Mouse (Mus musculus) testis, adult 2 months (tissue): ENCODE data around the gene Ceacam19. TPM values are rescaled to one million over a fixed set of nuclear protein-coding genes. Genes with fewer than 3 reads are reported as not detected.

Experiments
- H3K27ac ChIP-seq: fragments of 200-500 bp; 2 replicates; pipeline ENCODE4 v1.5.1; 2012; ENCODE audit warnings: low read depth, low read length; ENCODE audit not compliant: control insufficient read depth, insufficient read depth
- H3K27me3 ChIP-seq: fragments of 200-500 bp; 2 replicates; pipeline ENCODE4 v1.6.1; 2012; ENCODE audit warnings: mild to moderate bottlenecking, low read length, moderate library complexity; ENCODE audit not compliant: control insufficient read depth, insufficient read depth
- H3K36me3 ChIP-seq: fragments of 200-500 bp; 2 replicates; pipeline ENCODE4 v1.6.1; 2012; ENCODE audit warnings: mild to moderate bottlenecking, low read length; ENCODE audit not compliant: control insufficient read depth, insufficient read depth
- H3K4me1 ChIP-seq: fragments of 200-500 bp; 2 replicates; pipeline ENCODE4 v1.6.1; 2012; ENCODE audit warnings: low read length; ENCODE audit not compliant: control insufficient read depth, insufficient read depth
- H3K4me3 ChIP-seq: fragments of 200-500 bp; 2 replicates; pipeline ENCODE4 v1.5.1; 2012; ENCODE audit warnings: low read depth, mild to moderate bottlenecking, low read length, moderate library complexity, mixed read lengths; ENCODE audit not compliant: control insufficient read depth
- CTCF ChIP-seq: fragments of 200-500 bp; IDR thresholded peaks from 2 replicates; pipeline ENCODE4 v1.5.1; 2012; ENCODE audit warnings: low read depth, mild to moderate bottlenecking, inconsistent platforms, low read length, moderate library complexity; ENCODE audit not compliant: control insufficient read depth, insufficient read depth, insufficient replicate concordance
- POLR2A ChIP-seq: fragments of 200-500 bp; IDR thresholded peaks from 2 replicates; pipeline ENCODE4 v1.6.1; 2012; ENCODE audit warnings: low read depth, mild to moderate bottlenecking, inconsistent platforms, low read length, moderate library complexity; ENCODE audit not compliant: control insufficient read depth
- polyA plus RNA-seq: library from polyadenylated mRNA; depleted of rRNA; stranded (reverse); fragments of >200 nt; gene quantifications from 2 replicates; pipeline ENCODE4 v1.2.3, GENCODE M21; 2012; rRNA removed

Gene Ceacam19
- polyA plus RNA-seq, 1 experiment = not detected

GRCm38 (mm10) chr7:19829694-19830093, 58.1 kb downstream of the Ceacam19 start:
- no peaks in the 10 kb centered on the region for H3K27me3 ChIP-seq
- no peak overlapping the region for H3K27ac ChIP-seq
- H3K4me1 ChIP-seq = peaks cover 2% of the 10 kb centered on the region
- H3K36me3 ChIP-seq = no peaks in the 10 kb centered on the region
- H3K4me3 ChIP-seq = no peak overlapping the region
- TF ChIP-seq CTCF (no peak), POLR2A (no peak)

DNA sequence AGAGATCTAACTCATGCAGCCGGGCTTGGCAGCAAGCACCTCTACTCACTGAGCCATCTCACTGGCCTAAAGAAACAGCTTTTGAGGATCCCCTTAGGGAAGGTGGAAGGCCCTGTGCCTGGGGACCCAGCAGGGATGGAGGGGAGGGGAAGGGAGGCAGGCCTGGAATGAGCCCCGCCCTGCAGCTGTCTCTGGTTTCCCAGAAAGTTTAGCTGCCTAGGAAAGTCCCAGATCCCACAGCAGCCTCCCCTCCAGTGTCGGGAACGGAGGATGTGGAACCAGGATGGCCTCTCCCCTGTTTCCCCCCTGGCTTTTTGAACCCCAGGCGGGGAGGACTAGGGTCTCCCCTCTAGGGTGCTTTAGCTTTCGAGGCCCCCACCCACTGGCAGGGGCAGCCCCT, 61.0 kb downstream of the Ceacam19 start:
- Histone ChIP-seq H3K36me3 (no peaks in the 10 kb centered on the region), H3K27ac (no peak overlapping the region), H3K27me3 (no peaks in the 10 kb centered on the region; the same call in 1 of the 2 replicates), H3K4me3 (no peak overlapping the region), H3K4me1 (peaks cover 18% of the 10 kb centered on the region)
- no peak for TF ChIP-seq CTCF
- TF ChIP-seq POLR2A = no peak

Other genes starting within 250 kb of the Ceacam19 start
- gene Clptm1, start 222.9 kb downstream of the Ceacam19 start, polyA plus RNA-seq = 81.1 and 85.6 TPM in 2 replicates
- gene Apoc2, start 210.0 kb downstream of the Ceacam19 start, polyA plus RNA-seq = 0.38 and 0.47 TPM in 2 replicates
- not detected in 2 replicates for gene Gm44805, start 206.5 kb downstream of the Ceacam19 start, polyA plus RNA-seq
- gene Apoc4, start 206.5 kb downstream of the Ceacam19 start, polyA plus RNA-seq = not detected in 2 replicates
- gene Apoc1, start 195.3 kb downstream of the Ceacam19 start, polyA plus RNA-seq = 17.3 and 21.1 TPM in 2 replicates
- 122 and 180 TPM in 2 replicates for gene Apoe, start 188.8 kb downstream of the Ceacam19 start, polyA plus RNA-seq
- 36.8 and 38.3 TPM in 2 replicates for gene Tomm40, start 172.5 kb downstream of the Ceacam19 start, polyA plus RNA-seq
- gene Nectin2, start 137.5 kb downstream of the Ceacam19 start, polyA plus RNA-seq = 69.1 and 71.8 TPM in 2 replicates
- gene Bcam, start 116.9 kb downstream of the Ceacam19 start, polyA plus RNA-seq = 4.5 and 7.5 TPM in 2 replicates
- 0.82 TPM in 1 of 2 replicates, not detected in the other for gene Cblc, start 91.2 kb downstream of the Ceacam19 start, polyA plus RNA-seq
- gene Bcl3, start 65.2 kb downstream of the Ceacam19 start, polyA plus RNA-seq = 4.4 and 5.9 TPM in 2 replicates
- 0.21 and 0.42 TPM in 2 replicates for gene Gm19345, start 36.0 kb downstream of the Ceacam19 start, polyA plus RNA-seq
- gene Ceacam16, start 26.7 kb downstream of the Ceacam19 start, polyA plus RNA-seq = 0.32 and 0.37 TPM in 2 replicates
- gene Pvr, start 33.2 kb upstream of the Ceacam19 start, polyA plus RNA-seq = 5.5 and 6.1 TPM in 2 replicates
- gene Igsf23, start 62.8 kb upstream of the Ceacam19 start, polyA plus RNA-seq = 0.30 and 0.36 TPM in 2 replicates
- 1.6 and 1.7 TPM in 2 replicates for gene Ceacam20, start 77.4 kb upstream of the Ceacam19 start, polyA plus RNA-seq
- 0.17 and 0.35 TPM in 2 replicates for gene Nlrp9b, start 103.5 kb upstream of the Ceacam19 start, polyA plus RNA-seq
- gene Vmn1r91, start 211.7 kb upstream of the Ceacam19 start, polyA plus RNA-seq = not detected in 2 replicates
- not detected in 2 replicates for gene Gm16442, start 234.6 kb upstream of the Ceacam19 start, polyA plus RNA-seq